Mouse (Mus musculus) testis, adult 2 months (tissue): ENCODE measurements around the gene Prrt4.

ENCODE experiments used
- CTCF ChIP-seq: fragments of 200-500 bp; IDR thresholded peaks from 2 replicates; pipeline ENCODE4 v1.5.1; 2012; ENCODE audit warnings: low read depth, mild to moderate bottlenecking, inconsistent platforms, low read length, moderate library complexity; ENCODE audit not compliant: control insufficient read depth, insufficient read depth, insufficient replicate concordance
- POLR2A ChIP-seq: fragments of 200-500 bp; IDR thresholded peaks from 2 replicates; pipeline ENCODE4 v1.6.1; 2012; ENCODE audit warnings: low read depth, mild to moderate bottlenecking, inconsistent platforms, low read length, moderate library complexity; ENCODE audit not compliant: control insufficient read depth

DNA sequence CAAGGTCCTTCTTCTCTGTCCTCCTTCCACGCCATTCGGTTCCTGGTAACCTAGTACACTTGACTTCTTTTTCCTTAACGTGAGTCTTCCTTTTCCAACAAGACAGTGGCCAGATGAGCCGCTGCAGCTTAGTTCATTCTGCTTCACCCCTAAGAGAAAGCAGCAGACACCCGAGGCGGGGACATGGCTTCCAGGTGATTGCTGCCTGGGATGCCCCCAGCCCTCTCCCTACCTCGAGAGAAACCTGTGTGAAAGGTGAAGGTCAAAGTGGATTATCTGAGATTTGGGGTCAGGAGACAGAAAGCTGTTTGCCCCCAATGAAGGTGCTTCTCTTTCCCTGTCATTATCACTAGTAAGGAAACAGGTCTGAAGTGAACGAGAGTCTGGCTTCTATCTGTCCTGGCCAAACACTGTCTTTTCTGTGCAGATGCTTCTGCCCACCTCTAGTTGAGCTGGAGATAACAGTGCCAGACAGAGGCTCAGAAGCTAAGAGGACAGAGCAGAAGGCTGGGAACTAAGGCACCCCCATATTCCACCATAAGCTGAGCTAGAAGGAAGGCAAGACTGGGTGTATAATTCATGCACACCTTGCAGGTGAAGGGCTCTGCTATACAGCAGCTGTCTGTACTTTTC is 20.0 kb upstream of the Prrt4 start:
- TF ChIP-seq CTCF (no peak), POLR2A (no peak)
